Mouse (Mus musculus): ENCODE data around the gene Olfr586. TPM values are rescaled to one million over a fixed set of nuclear protein-coding genes. Genes with fewer than 3 reads are reported as not detected.

Gene Olfr586
- polyA plus RNA-seq, 1 experiment = not detected

DNA sequence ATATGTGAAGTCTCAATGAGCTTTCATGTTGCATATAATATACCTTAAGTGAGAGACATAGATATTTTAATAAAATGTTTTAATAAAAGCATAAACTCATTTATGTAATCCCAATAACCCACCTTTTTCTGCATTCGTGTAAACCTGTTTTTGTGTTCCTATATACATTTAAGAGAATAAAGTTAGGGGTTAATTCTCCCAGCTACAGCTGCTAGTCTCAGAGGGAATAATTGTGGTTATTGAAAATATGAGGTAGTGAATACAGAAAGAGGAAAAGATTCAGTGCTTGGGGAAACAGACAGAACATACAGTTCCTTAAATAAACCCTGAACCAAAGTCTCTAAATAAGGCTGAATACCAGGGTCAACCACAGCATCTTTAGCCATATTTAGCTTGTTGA is 43.9 kb downstream of the Olfr586 start, which contains the start of gene Olfr584:
Gene Olfr584 (plus strand): TSS at position 301 of the 400 bp plus-strand sequence.
- no peaks in the 10 kb centered on the region for H3K36me3 ChIP-seq (ENCODE audit: control insufficient read depth, insufficient read depth)
- TF ChIP-seq USF1 (IDR thresholded peaks at IDR 0.05; ENCODE audit: low read depth) = no peak
- TF ChIP-seq FOSL1 (IDR thresholded peaks at IDR 0.05; ENCODE audit: insufficient read depth, low read length, poor library complexity, severe bottlenecking) = no peak
- no peak for TF ChIP-seq MAX (IDR thresholded peaks at IDR 0.05)
- TF ChIP-seq MYOD1 (IDR thresholded peaks at IDR 0.05; ENCODE audit: control insufficient read depth, insufficient read length, low read depth) = no peak
- TF ChIP-seq CTCF (IDR thresholded peaks at IDR 0.05; ENCODE audit: control insufficient read depth, insufficient read depth, insufficient read length) = no peak
- H3ac ChIP-seq (ENCODE audit: control insufficient read depth, insufficient read length, low read depth) = no peak within 1 kb of the TSS
- H3K79me2 ChIP-seq (ENCODE audit: control insufficient read depth, insufficient read depth) = no peaks in the 10 kb centered on the region
- H3K4me3 ChIP-seq (ENCODE audit: insufficient read depth, poor library complexity, severe bottlenecking) = no peak within 1 kb of the TSS
- H3K79me3 ChIP-seq (ENCODE audit: low read depth) = no peaks in the 10 kb centered on the region
- no peaks in the 10 kb centered on the region for H3K27me3 ChIP-seq (ENCODE audit: control insufficient read depth, insufficient read depth, insufficient read length)

Other genes with a start within 250 kb of the Olfr586 start
- not detected for gene Olfr568, start 248.5 kb downstream of the Olfr586 start, polyA plus RNA-seq (2012; fragmentation: generic; extraction: Trizol)
- gene Olfr569, start 234.8 kb downstream of the Olfr586 start, polyA plus RNA-seq (2012; fragmentation: generic; extraction: Trizol) = not detected
- not detected for gene Olfr570, start 231.1 kb downstream of the Olfr586 start, polyA plus RNA-seq (2012; fragmentation: generic; extraction: Trizol)
- gene Olfr571, start 208.1 kb downstream of the Olfr586 start, polyA plus RNA-seq (2012; fragmentation: generic; extraction: Trizol) = not detected
- gene Olfr572, start 201.2 kb downstream of the Olfr586 start, polyA plus RNA-seq (2012; fragmentation: generic; extraction: Trizol) = not detected
- not detected for gene Olfr573-ps1, start 183.1 kb downstream of the Olfr586 start, polyA plus RNA-seq (2012; fragmentation: generic; extraction: Trizol)
- not detected for gene Olfr574, start 177.2 kb downstream of the Olfr586 start, polyA plus RNA-seq (2012; fragmentation: generic; extraction: Trizol)
- gene Olfr575, start 166.9 kb downstream of the Olfr586 start, polyA plus RNA-seq (2012; fragmentation: generic; extraction: Trizol) = not detected
- gene Olfr576, start 163.0 kb downstream of the Olfr586 start, polyA plus RNA-seq (2012; fragmentation: generic; extraction: Trizol) = not detected
- not detected for gene Olfr577, start 149.7 kb downstream of the Olfr586 start, polyA plus RNA-seq (2012; fragmentation: generic; extraction: Trizol)
- not detected for gene Olfr578, start 136.3 kb downstream of the Olfr586 start, polyA plus RNA-seq (2012; fragmentation: generic; extraction: Trizol)
- gene Olfr582, start 87.6 kb downstream of the Olfr586 start, polyA plus RNA-seq (2012; fragmentation: generic; extraction: Trizol) = not detected
- gene Olfr583, start 74.3 kb downstream of the Olfr586 start, polyA plus RNA-seq (2012; fragmentation: generic; extraction: Trizol) = not detected
- not detected for gene Olfr584, start 43.8 kb downstream of the Olfr586 start, polyA plus RNA-seq (2012; fragmentation: generic; extraction: Trizol)
- gene Olfr585, start 27.9 kb downstream of the Olfr586 start, polyA plus RNA-seq (2012; fragmentation: generic; extraction: Trizol) = not detected
- gene Olfr588-ps1, start 15.2 kb upstream of the Olfr586 start, polyA plus RNA-seq (2012; fragmentation: generic; extraction: Trizol) = not detected
- gene Olfr589, start 30.7 kb upstream of the Olfr586 start, polyA plus RNA-seq (2012; fragmentation: generic; extraction: Trizol) = not detected
- not detected for gene Olfr591, start 52.7 kb upstream of the Olfr586 start, polyA plus RNA-seq (2012; fragmentation: generic; extraction: Trizol)
- not detected for gene Olfr592, start 59.2 kb upstream of the Olfr586 start, polyA plus RNA-seq (2012; fragmentation: generic; extraction: Trizol)
- gene Olfr593, start 86.2 kb upstream of the Olfr586 start, polyA plus RNA-seq (2012; fragmentation: generic; extraction: Trizol) = not detected
- not detected for gene Olfr594, start 91.4 kb upstream of the Olfr586 start, polyA plus RNA-seq (2012; fragmentation: generic; extraction: Trizol)
- not detected for gene Usp17ld, start 126.9 kb upstream of the Olfr586 start, polyA plus RNA-seq (2012; fragmentation: generic; extraction: Trizol)
- not detected for gene Olfr596, start 180.0 kb upstream of the Olfr586 start, polyA plus RNA-seq (2012; fragmentation: generic; extraction: Trizol)
- not detected for gene Olfr597, start 190.7 kb upstream of the Olfr586 start, polyA plus RNA-seq (2012; fragmentation: generic; extraction: Trizol)
- not detected for gene Olfr598, start 197.9 kb upstream of the Olfr586 start, polyA plus RNA-seq (2012; fragmentation: generic; extraction: Trizol)
- not detected for gene Olfr599, start 210.3 kb upstream of the Olfr586 start, polyA plus RNA-seq (2012; fragmentation: generic; extraction: Trizol)
- gene Olfr600, start 224.0 kb upstream of the Olfr586 start, polyA plus RNA-seq (2012; fragmentation: generic; extraction: Trizol) = not detected
- gene Olfr601, start 237.0 kb upstream of the Olfr586 start, polyA plus RNA-seq (2012; fragmentation: generic; extraction: Trizol) = not detected